Mouse (Mus musculus): ENCODE data around the gene Dohh.

Gene Dohh

DNA sequence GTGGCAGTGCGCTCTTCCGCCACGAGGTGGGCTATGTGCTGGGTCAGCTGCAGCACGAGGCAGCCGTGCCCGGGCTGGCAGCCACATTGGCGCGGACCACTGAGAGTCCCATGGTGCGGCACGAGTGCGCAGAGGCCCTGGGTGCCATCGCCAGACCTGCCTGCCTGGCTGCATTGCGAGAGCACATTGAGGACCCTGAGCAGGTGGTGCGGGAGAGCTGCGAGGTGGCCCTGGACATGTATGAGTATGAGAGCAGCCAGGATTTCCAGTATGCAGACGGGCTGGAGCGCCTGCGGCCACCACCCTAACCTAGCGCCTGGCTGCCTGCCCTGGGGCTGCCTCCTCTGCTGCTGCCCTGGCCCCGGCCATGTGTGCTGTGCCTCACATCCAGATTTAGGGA, 3.5 kb downstream of the Dohh start:
- DNase-seq = no peak

DNA sequence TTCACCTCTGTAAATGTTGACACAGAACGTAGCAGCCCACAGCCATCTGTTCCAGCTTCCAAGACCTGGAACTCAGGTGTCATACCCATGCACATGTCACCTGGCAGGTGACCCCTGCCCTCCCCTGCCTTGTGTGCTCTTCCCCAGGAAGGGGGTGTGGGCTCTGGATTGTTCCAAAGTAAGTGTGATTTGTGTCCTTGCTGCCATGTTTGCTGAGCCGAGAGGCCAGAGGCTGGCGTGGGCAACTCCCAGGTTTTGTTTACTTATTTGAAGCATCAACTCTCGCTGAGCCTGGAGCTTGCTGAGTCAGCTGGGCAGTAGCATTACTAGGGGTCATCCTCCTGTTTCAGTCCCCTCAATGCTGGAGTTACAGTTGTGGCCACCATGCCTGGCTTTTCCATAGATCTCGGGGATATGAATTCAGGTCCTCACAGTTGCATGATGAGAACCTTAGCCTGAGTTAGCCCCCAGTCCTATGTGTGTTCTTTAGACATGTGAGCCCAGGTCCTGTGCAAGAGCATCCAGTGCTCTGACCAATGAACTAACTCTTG, 4.4 kb downstream of the Dohh start, which contains the start of gene Gm48552:
Gm48552 (plus strand) TSS at position 501 of the 551 bp plus-strand sequence.
- DNase-seq = no peak

DNA sequence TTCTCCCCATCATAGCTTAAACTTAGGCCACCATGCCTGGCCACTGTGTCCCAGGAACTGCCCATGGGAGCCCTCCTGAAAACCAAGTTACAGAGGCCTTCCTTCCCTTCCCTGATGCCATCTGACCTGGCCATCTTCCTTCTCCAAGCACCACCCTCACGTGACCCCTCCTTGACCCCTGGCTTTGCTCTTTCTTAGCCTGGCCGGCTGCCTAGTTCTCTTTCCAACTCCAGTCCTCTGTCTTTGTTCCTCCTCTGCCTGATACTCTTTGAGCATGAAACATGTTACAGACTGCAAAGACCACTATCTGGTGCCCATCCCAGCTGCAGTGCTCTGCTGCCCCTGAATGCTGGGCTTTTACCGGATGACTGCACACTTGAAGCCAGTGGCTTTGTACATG, 5.1 kb downstream of the Dohh start:
- no peak for DNase-seq

DNA sequence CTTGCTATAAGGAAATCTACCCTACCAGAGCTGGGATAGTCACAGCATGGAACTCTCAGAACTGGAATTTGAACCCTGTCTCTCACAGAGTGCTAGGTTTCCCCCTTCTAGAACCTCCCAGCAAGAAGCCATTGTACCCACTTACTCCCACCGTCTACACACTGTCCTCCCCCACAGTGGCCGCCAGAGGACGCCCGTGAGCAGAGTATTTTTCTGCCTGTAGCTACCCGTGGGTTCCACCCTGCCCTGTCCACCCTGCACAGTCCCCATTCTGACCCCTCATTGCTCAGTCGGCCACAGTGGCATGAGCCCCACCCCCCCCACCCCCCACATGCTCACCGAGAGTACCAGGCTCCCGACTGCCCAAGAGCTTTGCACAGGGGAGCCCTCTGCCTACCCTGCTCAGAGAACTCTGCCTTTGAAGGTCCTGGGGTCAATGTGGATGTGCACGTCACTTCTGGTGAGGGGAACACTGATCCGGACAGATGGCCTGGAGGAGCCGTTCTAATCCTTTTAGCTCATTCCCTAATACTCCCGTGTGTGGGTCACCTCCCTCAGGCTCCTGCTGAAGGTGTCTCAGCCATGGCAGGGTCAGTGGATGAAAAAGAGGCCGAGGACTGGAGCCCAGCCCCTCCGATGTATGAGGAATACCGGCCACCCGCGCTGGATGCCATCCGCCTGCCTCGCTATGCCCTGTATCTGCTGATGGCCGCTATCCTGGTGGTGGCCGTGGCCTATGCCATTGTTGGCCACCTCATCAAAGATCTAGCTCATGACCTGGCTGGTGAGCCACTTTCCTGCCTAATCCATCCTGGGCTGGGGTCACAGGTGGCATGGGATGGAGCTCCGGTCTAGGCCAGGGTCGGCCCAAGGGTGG, 5.8 kb downstream of the Dohh start:
- DNase-seq = no peak

DNA sequence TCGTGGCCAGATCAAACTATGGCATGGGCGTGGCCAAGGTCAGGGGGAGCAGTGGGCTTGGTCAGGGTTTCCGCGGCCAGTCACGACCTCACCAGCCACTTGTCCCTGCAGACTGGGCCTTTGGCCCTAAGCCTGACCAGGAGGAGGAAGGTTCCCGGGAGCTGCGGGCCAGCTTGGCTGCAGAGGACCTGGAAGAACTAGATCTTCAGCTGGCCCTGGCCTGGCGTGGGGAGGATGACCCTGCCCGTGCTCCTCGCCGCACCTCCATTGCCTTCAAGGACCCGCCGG, 6.4 kb downstream of the Dohh start:
- no peak for DNase-seq

DNA sequence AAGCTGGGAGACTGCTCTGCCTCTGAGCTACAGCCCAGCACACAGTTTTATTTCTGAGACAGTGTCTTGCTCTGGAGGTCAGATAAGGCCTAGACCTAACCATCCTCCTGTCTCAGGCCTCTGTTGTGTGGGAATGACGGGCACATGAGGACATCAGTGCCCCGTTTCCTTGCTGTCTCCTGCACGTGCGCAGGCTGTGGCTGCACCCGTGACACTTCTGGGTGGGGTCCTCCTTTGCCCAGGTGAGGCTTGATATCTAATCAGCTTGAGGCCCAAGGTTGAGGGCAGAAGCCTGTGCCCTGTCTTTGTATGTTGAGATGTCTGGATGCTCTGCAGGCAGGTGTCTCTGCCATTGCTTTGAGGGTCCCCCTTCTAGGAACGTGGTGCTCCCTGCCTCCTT, 8.0 kb downstream of the Dohh start:
- no peak for DNase-seq

DNA sequence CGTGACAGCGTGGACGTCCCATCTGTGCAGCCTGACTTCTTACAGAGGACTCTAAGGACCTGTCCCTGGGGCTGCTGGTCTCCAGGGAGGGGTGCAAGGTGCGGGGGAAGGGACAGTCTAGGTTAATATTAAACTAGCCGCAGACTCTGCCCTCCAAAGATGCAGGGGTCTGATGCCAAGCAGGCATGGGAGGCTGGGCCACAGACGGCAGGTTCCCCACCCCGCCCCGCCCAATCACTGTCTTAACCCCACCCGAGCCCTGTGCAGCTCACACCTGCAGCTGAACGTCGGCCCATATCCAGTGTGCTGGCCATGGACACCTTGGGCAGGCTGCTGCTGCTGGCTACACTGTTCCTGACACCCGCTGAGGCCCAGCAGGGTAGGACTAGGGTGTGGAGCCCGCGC, 8.6 kb downstream of the Dohh start, which contains the start of gene Smim24:
Smim24 (plus strand) TSS at position 271 of the 405 bp plus-strand sequence.
- no peak for DNase-seq

DNA sequence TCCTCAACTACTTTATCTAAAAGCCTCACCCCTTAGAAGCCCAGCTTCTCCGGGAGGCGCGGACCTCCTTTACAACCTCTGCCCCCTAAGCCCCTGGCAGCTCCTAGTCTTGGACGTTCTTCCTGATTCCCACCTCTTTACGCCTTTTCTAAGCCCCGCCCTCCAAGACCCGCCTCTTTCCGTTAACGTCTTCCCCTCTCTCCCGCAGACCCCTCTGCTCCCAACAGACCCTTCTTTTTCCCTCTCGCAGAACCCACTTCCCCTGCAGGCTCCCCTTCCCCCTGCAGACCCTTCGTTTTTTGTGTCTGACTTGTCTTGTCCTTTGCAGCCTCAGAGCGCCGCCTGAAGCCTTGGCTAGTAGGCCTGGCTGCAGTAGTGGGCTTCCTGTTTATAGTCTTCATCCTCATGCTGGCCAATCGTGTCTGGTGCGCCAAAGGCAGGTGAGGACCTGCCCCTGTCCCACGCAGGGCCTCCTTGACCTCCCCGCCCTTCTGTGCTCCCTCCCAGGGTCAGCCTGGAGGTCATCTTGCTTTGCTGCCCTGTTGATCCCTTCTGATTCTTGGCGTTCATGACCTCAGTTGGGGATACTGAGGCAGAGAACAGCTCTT, 9.3 kb downstream of the Dohh start:
- no peak for DNase-seq

DNA sequence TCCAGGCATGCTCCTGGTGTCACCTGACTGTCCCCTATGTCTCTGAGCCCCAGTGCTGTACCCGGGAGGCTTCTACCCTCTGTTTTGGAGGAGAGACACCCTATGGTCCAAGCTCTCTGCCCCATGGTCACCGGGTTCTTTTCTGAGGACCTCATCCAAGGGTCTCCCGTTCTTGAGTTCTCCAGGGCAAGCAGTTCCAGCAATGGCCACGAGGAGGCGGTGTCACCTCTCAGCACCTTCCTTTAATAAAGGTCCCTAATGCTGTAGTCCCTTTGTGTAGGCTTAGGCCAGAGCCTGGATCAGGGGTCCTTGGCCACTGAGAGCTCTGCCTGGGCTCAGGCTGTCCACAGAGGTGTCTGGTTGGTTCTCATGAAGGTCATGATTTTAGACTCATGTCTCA, 10.9 kb downstream of the Dohh start:
- DNase-seq = peak; percentile 79

DNA sequence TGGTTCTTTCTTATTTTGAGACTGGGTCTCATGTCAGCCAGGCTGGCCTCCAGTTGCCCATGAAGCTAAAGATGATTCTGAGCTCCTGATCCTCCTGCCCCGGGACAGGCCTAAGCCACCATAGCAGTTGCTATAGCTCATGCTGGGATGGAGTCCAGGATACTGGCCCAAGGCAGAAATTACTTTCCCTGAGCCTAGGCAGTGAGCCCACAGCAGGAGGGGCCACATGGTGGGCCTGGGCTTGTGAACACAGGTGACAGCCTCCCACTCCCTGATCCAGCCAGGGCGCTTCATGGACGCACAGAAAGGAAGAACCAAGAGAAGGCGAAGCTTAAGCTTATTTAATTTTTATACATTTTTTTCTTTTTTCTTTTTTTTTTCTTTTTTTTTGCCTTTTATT, 11.6 kb downstream of the Dohh start:
- DNase-seq = no peak

DNA sequence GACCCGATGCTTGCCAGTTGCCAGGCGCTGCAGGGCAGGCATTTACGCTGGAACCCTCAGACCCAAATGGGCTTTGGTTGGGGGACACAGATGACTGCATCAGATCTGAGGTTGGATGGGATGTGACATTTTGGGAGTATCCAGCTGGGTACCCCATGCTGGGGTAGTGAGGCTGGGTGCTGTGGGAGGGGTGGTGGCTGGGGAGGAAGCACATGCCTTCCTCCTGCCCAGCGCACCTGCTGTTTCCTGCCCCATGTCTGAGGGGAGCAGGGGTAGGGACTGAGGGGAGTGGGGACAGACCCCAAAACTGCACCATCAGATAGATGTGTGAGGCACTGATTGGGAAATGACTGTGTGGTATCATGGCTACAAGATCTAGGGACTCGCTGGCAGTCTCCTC, 12.5 kb downstream of the Dohh start:
- no peak for DNase-seq

DNA sequence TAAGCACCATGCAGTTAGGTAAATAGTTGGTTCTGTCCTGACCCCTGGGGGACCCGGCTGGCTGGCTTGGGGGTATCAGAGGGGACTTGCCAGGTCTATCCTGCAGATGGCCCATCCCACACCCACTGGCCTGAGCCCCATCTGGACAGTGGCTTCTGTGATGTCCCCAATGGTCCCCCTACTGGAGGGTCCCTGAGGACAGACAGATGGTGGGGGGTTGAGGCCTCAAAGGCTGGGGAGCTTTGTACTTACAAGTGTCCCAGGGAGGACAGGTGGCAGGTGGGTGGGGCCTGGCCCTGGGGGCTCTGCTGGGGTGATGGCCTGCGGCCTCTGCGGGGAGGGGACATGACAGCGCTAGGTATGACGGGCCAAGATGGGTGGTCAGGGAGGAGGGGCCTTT, 15.1 kb downstream of the Dohh start:
- no peak for DNase-seq

DNA sequence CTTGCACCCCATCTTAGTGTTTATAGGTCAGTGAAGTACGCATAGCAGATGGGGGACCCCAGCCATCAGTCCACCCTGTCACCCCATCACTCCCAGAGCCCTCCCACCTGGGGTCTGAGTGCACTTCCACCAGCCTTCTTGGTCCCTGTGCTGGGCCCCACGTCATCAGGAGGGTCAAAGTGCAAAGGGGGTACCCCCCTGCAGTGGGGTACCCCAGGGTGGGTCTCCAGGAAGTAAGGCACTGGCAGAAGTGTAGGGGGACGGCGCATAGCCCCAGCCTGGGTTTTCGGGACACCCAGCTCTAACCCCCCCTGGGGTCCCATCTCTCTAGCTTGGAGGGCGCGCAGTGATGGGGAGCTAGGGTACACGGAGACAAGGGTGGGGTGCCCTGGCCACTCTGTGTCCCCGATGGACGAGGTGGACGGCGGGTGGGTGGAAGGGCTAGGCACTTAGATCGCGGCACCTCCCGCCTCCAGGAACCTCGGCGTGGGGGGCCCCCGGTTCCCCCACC, 15.6 kb downstream of the Dohh start:
- DNase-seq = no peak

DNA sequence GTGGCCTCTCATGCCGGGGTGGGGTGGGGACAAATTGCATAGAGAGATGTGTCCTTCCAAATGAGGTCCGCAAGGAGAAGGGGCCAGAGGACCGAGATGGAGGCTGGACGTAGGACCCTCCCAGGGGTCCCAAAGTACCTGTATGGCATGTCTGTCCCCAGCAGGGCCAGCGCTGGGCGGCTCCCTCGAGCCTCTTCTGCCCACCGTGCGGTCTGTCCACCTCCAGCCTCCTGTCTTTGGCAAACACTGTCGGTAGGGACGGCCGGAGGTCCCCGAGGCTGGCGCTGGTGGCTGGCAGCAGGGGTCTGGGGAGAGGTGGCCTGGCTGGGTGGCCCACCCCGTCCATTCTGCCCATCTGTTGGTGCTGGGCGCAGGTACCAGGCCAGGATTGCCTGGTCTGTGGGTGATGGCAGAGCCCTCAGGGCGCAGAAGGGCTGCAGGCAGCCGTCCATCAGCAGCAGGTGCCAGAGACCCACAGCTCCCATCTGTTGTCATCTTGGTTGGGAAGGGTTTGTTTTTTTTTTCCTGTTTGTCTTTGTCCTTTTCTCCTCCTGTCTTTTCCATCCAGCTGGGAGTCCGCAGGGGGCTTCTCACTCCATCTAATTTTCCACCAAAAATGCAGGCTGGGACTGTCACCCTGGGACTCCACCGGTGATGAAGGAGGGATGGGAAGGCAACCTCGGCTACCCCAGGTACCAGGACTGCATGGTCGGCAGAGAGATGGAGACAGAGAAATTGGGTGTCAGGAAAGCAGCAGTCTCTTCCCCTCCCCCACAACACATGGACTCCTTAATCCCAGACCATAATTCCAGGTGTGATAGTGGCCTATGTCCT, 16.4 kb downstream of the Dohh start:
- no peak for DNase-seq

DNA sequence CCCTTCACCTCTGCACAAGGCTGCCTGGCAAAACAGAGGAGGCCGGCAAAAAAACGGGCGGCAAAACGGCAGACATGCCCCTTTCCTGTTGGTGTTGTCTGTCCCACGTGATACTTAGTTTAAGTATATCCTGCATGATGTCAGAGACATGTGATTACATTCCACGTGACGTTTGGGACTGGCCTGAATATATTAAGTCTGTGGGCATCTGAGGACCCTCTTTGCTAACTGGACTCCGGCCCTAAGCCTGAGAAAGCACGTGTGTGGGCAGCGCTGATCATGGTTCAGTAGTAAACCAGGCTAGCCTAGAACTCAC, 16.9 kb downstream of the Dohh start:
- peak; percentile 63 for DNase-seq

DNA sequence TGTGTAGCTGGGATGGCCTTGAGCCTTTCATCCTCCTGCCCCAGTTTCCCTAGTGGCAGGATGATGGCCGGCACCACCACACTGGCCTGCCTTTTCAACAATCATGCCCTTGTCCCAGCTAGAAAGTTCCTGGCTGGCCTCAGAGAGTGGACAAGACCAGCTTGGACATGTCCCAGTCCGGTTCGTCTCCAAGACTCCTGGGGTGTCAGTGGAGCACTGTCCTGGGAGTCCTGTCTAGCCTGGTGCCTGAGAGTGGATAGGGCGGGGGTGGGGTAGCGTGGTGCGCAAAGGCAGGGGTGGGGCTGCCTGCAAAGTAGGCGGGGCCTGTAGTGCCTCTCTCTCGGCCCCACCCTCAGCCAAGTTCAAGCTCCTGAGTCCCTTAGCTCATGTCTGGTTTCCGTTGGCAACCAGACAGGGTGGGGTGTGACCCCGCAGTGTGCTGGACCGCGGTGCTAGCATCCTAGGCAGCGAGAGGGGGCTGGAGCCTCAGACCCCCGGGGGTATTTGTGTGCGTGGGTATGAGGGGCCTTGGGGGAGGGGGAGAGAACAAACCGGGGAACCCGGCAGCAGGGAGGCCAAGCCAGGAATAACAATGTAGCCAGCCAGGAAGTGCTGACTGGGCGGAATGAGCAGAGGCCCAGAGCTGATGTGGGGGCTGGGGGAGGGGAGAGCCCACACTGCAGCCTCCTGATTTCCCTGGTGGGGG, 17.4 kb downstream of the Dohh start:
- DNase-seq = peak; percentile 91

DNA sequence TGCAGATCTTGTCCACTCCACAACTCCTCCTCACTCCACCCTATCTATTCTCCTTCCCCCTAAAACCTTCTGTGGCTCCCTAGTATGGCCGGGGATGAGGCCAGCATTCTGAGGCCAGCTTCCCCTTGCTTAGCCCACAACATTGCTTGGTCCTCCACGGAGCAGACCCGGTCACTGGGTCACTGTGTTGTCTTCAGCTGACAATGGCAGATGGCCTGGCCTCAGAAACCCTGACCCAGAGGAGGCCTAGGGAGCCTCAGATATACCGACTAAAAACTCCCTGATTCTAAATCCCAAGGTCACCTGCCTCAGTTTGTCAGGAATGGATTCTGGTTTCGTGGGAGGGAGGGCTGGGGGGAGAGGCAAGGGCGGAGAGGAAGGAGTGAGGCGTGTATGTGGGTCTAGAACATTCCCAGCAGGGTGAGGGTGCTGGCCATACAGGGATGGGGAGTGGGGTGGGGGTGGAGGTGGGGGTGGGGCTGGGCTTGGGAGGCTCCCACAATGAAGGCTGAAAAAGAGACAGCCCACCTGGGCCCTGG, 18.1 kb downstream of the Dohh start:
- no peak for DNase-seq

DNA sequence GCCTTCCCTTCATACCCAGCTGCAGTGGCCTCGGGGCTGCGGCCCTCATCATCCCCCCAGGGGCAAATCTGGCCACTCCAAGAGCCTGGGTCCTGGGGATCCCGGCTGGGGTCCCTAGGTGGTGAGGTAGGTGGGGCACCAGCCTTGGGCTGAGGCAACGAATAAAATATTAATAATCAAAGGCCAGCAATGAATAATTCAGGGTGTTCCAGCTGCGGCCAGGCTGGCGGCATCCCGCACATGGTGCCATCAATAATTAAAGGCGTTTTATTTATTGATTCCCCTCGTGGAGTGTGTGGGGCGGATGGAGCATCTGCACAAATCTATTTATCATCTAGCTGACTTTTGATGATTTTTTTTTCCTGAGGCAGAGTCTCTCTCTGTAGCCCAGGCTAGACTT, 19.3 kb downstream of the Dohh start:
- no peak for DNase-seq

DNA sequence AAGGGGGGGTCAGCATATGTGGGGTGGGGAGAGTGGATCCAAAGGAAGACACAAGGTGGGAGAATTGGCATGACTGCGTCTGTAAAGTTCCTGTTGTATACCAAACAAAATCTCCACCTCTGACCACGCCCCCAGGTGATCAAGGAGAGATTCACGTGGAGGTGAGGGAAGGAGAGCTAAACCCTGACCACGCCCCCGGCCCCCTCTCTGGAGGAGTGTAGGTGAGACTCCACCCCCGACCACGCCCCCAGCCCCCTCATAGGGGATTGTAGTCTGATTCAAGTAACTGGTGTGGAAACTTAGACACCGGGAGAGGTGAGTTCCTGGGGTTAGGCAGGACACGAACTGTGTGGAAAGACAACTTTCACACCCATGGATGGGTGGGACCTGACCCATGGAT, 19.9 kb downstream of the Dohh start:
- DNase-seq = no peak

DNA sequence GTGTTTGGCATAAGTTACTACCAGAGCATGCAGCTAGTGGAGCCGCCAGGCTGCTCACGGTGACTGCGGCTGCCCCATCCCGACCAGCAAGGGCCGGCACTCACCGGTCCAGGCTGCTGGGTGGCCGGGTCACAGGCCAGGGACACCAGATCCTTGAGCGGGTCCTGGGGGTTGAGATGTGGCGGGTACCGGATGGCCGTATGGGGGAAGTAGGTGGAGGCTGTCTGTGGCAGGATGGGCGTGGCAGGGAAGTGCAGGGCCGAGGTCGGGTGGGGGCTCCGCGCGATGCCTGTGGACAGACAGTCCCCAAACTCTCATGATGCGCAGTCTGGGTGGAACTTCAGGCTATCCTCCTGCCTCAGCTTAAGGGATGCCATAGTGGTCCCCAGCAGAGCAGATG, 20.5 kb downstream of the Dohh start:
- DNase-seq = no peak

DNA sequence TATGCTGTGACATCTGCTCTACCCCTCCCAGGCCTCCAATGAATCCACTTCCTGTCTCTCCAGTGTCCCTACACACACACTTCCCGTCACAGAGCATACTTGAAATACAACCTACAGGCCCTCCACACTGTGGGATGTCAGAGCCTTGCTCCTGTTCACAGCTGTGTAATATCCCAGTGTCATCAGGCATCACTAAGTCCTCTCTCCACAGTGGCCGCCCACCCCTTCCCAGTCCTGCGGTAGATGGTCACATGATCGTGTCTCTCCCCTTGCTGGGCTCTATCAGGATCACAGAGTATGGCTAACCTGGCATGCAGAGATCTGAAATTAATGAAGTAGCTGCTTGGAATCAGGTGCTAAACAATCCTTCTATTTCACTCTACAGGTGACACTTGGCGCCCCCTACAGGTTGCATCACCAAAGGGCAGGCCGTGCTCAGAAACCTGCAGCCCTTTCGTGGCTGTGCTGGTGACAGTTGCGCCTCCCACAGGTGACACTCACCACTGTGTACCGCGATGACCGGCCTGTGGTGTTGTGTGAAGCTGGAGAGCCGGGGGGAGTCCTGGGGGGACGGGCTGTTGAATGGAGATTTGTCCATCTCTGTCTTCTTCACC, 21.5 kb downstream of the Dohh start:
- peak; percentile 57 for DNase-seq

Measured in embryo, embryonic 11 days (tissue).